Mouse (Mus musculus) lung, adult 2 months (tissue): Measurements from ENCODE around the gene Ankrd44.

ENCODE experiments used
- CTCF ChIP-seq: fragments of 200-500 bp; IDR thresholded peaks from 2 replicates; pipeline ENCODE4 v1.5.1; 2011; ENCODE audit warnings: mild to moderate bottlenecking, low read length, control low read depth; ENCODE audit not compliant: insufficient read depth
- POLR2A ChIP-seq: fragments of 200-500 bp; IDR thresholded peaks from 2 replicates; pipeline ENCODE4 v1.6.1; 2011; ENCODE audit warnings: low read depth, mild to moderate bottlenecking, control low read depth, low read length, borderline replicate concordance; ENCODE audit errors: extremely low read depth

- TF ChIP-seq CTCF (no peak), POLR2A (0 out of 2 replicates have a peak, but pooled peaks have one; percentile 17)
These were observed at the start of gene Ankrd44 for GRCm38 (mm10) chr1:54925971-54926771.
